Mouse (Mus musculus): ENCODE measurements at regions not wholly inside any gene's neighbourhood (a gene's known extent, or its start where the extent isn't known, plus 50 kb on each side); places are given as distances from the start of the nearest gene placed in this dataset.

GRCm38 (mm10) chr4:87384469-87385044 is 154.3 kb upstream of the Slc24a2 start:
- no peak for TF ChIP-seq CTCF (IDR thresholded peaks at IDR 0.05; ENCODE audit: low read depth, low read length)
- TF ChIP-seq POLR2A (IDR thresholded peaks at IDR 0.05; ENCODE audit: extremely low read depth, insufficient read depth, low read length) = no peak

Data from liver, adult 2 months (tissue).